Comparison of ENCODE assay signal across 18 mouse cellular contexts in genomic region chr9:40717875-40718185, GRCm38 (mm10). TPM values are rescaled to one million over a fixed set of nuclear protein-coding genes. Genes with fewer than 3 reads are reported as not detected.
A peak's percentile ranks its signal among the peaks of the same experiment; 100 is the strongest.
DNase-seq lines count a peak whose midpoint lies in the region; ATAC-seq and TF ChIP-seq lines count a peak whose summit lies in the region.
"Had no signal": no experiment of that assay in that cellular context is flagged by ENCODE, and none has a peak within 500 bp of the region (broad histone marks: within the 10 kb centered on the region; RNA-seq: fewer than 3 reads in every experiment).

No protein-coding gene starts in this region.

- no peaks in the 10 kb centered on the region for H3K27me3 ChIP-seq in stomach, embryonic 14.5 days (ENCODE audit: control insufficient read depth, insufficient read depth, low read length)
- no peaks in the 10 kb centered on the region for H3K27me3 ChIP-seq in stomach, postnatal 0 days (ENCODE audit: control insufficient read depth, insufficient read depth, low read length)
- no peaks in the 10 kb centered on the region for H3K27me3 ChIP-seq in stomach, embryonic 16.5 days (ENCODE audit: control insufficient read depth, insufficient read depth, low read length)
- H3K27me3 ChIP-seq in forebrain, embryonic 11.5 days (ENCODE audit: control insufficient read depth, insufficient read depth, low read length), result no peaks in the 10 kb centered on the region
- H3K27me3 ChIP-seq: heart, embryonic 12.5 days; neural tube, embryonic 15.5 days had no signal

- peaks cover 7% of the 10 kb centered on the region for H3K4me1 ChIP-seq in stomach, embryonic 14.5 days (ENCODE audit: control insufficient read depth, insufficient read depth, low read length)
- H3K4me1 ChIP-seq in stomach, postnatal 0 days (replicated peaks; ENCODE audit: control insufficient read depth, insufficient read depth), result peaks cover 4% of the 10 kb centered on the region; the same call in 1 of the 2 replicates
- peaks cover 8% of the 10 kb centered on the region for H3K4me1 ChIP-seq in stomach, embryonic 16.5 days (ENCODE audit: control insufficient read depth, insufficient read depth, low read length)
- H3K4me1 ChIP-seq in forebrain, embryonic 11.5 days (replicated peaks; ENCODE audit: control insufficient read depth, insufficient read depth, low read length), result no peaks in the 10 kb centered on the region

- peak overlapping the region; percentile 11; the same call in 1 of the 2 replicates for H3K27ac ChIP-seq in stomach, embryonic 14.5 days (ENCODE audit: low read length)
- no peak overlapping the region for H3K27ac ChIP-seq in stomach, postnatal 0 days (replicated peaks)
- no peak overlapping the region for H3K27ac ChIP-seq in stomach, embryonic 16.5 days (ENCODE audit: low read length)
- H3K27ac ChIP-seq in forebrain, embryonic 11.5 days (ENCODE audit: low read depth, low read length), result no peak overlapping the region
- H3K27ac ChIP-seq: hindbrain, embryonic 14.5 days; neural tube, embryonic 15.5 days had no signal

- no peak overlapping the region for H3K9ac ChIP-seq in stomach, embryonic 14.5 days (replicated peaks; ENCODE audit: low read depth, low read length)
- no peak overlapping the region for H3K9ac ChIP-seq in stomach, postnatal 0 days (ENCODE audit: low read length)
- no peak overlapping the region for H3K9ac ChIP-seq in stomach, embryonic 16.5 days (ENCODE audit: low read length)
- H3K9ac ChIP-seq in forebrain, embryonic 11.5 days (ENCODE audit: low read length), result no peak overlapping the region
- H3K9ac ChIP-seq: heart, embryonic 12.5 days; hindbrain, embryonic 14.5 days; neural tube, embryonic 15.5 days had no signal

- no peak overlapping the region for H3K4me3 ChIP-seq in stomach, embryonic 14.5 days (ENCODE audit: low read depth, low read length)
- no peak overlapping the region for H3K4me3 ChIP-seq in stomach, postnatal 0 days (ENCODE audit: low read depth, low read length)
- H3K4me3 ChIP-seq in stomach, embryonic 16.5 days (replicated peaks; ENCODE audit: low read length), result no peak overlapping the region
- no peak overlapping the region for H3K4me3 ChIP-seq in forebrain, embryonic 11.5 days (ENCODE audit: low read depth, low read length)
- H3K4me3 ChIP-seq: erythroblast, embryonic 14.5 days; heart, embryonic 12.5 days; neural tube, embryonic 15.5 days had no signal

- DNase-seq in embryo, embryonic 10 days (ENCODE audit: low spot score), result peak; percentile 58
- DNase-seq in embryo, embryonic 9.5 days (ENCODE audit: extremely low spot score), result no peak
- no peak for DNase-seq in stomach, postnatal 0 days (ENCODE audit: low spot score)
- peak; percentile 31 to 55 for DNase-seq in kidney, postnatal 4 days
- DNase-seq in frontal cortex, postnatal 36 days (ENCODE audit: low spot score in 2 of 2), result no peak
- no peak for DNase-seq in forebrain, embryonic 11.5 days (ENCODE audit: low spot score)
- DNase-seq: gastrocnemius, postnatal 36 days; lung, postnatal 36 days; thymus, postnatal 36 days had no signal

- ATAC-seq in stomach, embryonic 14.5 days (ENCODE audit: insufficient number of reproducible peaks, insufficient read depth, low FRiP score, low read depth), result no peak
- ATAC-seq in stomach, postnatal 0 days (ENCODE audit: low FRiP score, low TSS enrichment), result no peak
- ATAC-seq in stomach, embryonic 16.5 days (ENCODE audit: insufficient read depth, low FRiP score), result no peak
- ATAC-seq in forebrain, embryonic 11.5 days (replicated peaks; ENCODE audit: low FRiP score), result no peak

- H3K4me2 ChIP-seq in stomach, embryonic 14.5 days (replicated peaks; ENCODE audit: low read depth, low read length), result peak overlapping the region; percentile 10; the same call in 1 of the 2 replicates
- no peak overlapping the region for H3K4me2 ChIP-seq in stomach, postnatal 0 days (replicated peaks; ENCODE audit: low read depth)
- 0 out of 2 replicates have a peak overlapping the region, but pooled peaks have one; percentile 7 for H3K4me2 ChIP-seq in stomach, embryonic 16.5 days (ENCODE audit: low read depth, low read length)
- no peak overlapping the region for H3K4me2 ChIP-seq in forebrain, embryonic 11.5 days (ENCODE audit: low read depth, low read length, severe bottlenecking)
- H3K4me2 ChIP-seq: heart, embryonic 12.5 days; hindbrain, embryonic 14.5 days; midbrain, embryonic 11.5 days; neural tube, embryonic 15.5 days had no signal

- no peaks in the 10 kb centered on the region for H3K36me3 ChIP-seq in stomach, embryonic 14.5 days (ENCODE audit: control insufficient read depth, insufficient read depth, low read length)
- no peaks in the 10 kb centered on the region for H3K36me3 ChIP-seq in stomach, postnatal 0 days (ENCODE audit: control insufficient read depth, insufficient read depth, low read length)
- no peaks in the 10 kb centered on the region for H3K36me3 ChIP-seq in stomach, embryonic 16.5 days (ENCODE audit: control insufficient read depth, insufficient read depth, low read length)
- no peaks in the 10 kb centered on the region for H3K36me3 ChIP-seq in forebrain, embryonic 11.5 days (ENCODE audit: control insufficient read depth, insufficient read depth, low read length)
- H3K36me3 ChIP-seq: heart, embryonic 12.5 days; neural tube, embryonic 15.5 days had no signal

- TF ChIP-seq CTCF in stomach, postnatal 0 days (IDR thresholded peaks at IDR 0.05; ENCODE audit: low read depth), result no peak

- no peak for TF ChIP-seq EP300 in stomach, postnatal 0 days (optimal IDR thresholded peaks at IDR 0.05)

- 12% methylated on average over 7 of the region's 7 CpGs for WGBS in stomach, embryonic 14.5 days
- 21% methylated on average over 7 of the region's 7 CpGs for WGBS in stomach, postnatal 0 days
- 12% methylated on average over 7 of the region's 7 CpGs for WGBS in stomach, embryonic 16.5 days
- 29% methylated on average over 7 of the region's 7 CpGs for WGBS in forebrain, embryonic 11.5 days

- H3K9me3 ChIP-seq in stomach, embryonic 14.5 days (ENCODE audit: control insufficient read depth, low read depth, low read length), result no peaks in the 10 kb centered on the region
- H3K9me3 ChIP-seq in stomach, postnatal 0 days (ENCODE audit: control insufficient read depth, low read length), result no peaks in the 10 kb centered on the region
- no peaks in the 10 kb centered on the region for H3K9me3 ChIP-seq in stomach, embryonic 16.5 days (replicated peaks; ENCODE audit: control insufficient read depth, low read length)
- no peaks in the 10 kb centered on the region for H3K9me3 ChIP-seq in forebrain, embryonic 11.5 days (ENCODE audit: control insufficient read depth, low read length)
- H3K9me3 ChIP-seq: heart, embryonic 12.5 days; neural tube, embryonic 15.5 days had no signal

RNA-seq across cellular contexts. Expression of gene Clmp, which starts 32.1 kb away (rescaled TPM):
- polyA plus RNA-seq in stomach, embryonic 14.5 days (2014; fragmentation: Nextera tagmentation; extraction: Ambion mirVana), result 40.9 and 42.9 TPM in 2 replicates
- 17.7 and 17.8 TPM in 2 replicates for polyA plus RNA-seq in stomach, postnatal 0 days (2015; fragmentation: Nextera tagmentation; extraction: Ambion mirVana)
- polyA plus RNA-seq in stomach, embryonic 16.5 days (2015; fragmentation: Nextera tagmentation; extraction: Ambion mirVana), result 21.5 and 23.2 TPM in 2 replicates
- polyA plus RNA-seq in forebrain, embryonic 11.5 days (2014; fragmentation: Nextera tagmentation; extraction: Ambion mirVana), result 23.3 and 24.6 TPM in 2 replicates
- polyA plus RNA-seq: erythroblast, embryonic 14.5 days had no signal

RNA-seq across cellular contexts. Expression of gene Gm21915, which starts 47.4 kb away (rescaled TPM):
- polyA plus RNA-seq in stomach, embryonic 14.5 days (2014; fragmentation: Nextera tagmentation; extraction: Ambion mirVana), result not detected in 2 replicates
- not detected in 2 replicates for polyA plus RNA-seq in stomach, postnatal 0 days (2015; fragmentation: Nextera tagmentation; extraction: Ambion mirVana)
- polyA plus RNA-seq in stomach, embryonic 16.5 days (2015; fragmentation: Nextera tagmentation; extraction: Ambion mirVana), result not detected in 2 replicates
- not detected in 2 replicates for polyA plus RNA-seq in forebrain, embryonic 11.5 days (2014; fragmentation: Nextera tagmentation; extraction: Ambion mirVana)
- polyA plus RNA-seq: erythroblast, embryonic 14.5 days; heart, embryonic 12.5 days; hindbrain, embryonic 14.5 days; liver, embryonic 16.5 days; midbrain, embryonic 11.5 days; neural tube, embryonic 15.5 days; Patski had no signal

Comparison
In these comparisons a context has a peak if more than half of its experiments do, and no peak if none do; other contexts are left out.
1. DNase-seq: peak in embryo, embryonic 10 days (single experiment) and kidney, postnatal 4 days (2 of 2); none in embryo, embryonic 9.5 days (single experiment), stomach, postnatal 0 days (single experiment), frontal cortex, postnatal 36 days (0 of 2) and forebrain, embryonic 11.5 days (single experiment).
2. H3K4me2 ChIP-seq: peak in stomach, embryonic 14.5 days (single experiment) and stomach, embryonic 16.5 days (single experiment); none in stomach, postnatal 0 days (single experiment) and forebrain, embryonic 11.5 days (single experiment).